Mouse (Mus musculus): ENCODE data around the gene Onecut1.

- no peak for TF ChIP-seq CHD2 (IDR thresholded peaks at IDR 0.05; ENCODE audit: low read depth, low read length)
- TF ChIP-seq MAFK (IDR thresholded peaks at IDR 0.05; ENCODE audit: insufficient read depth, low read depth, low read length), result no peak
These were observed 13.1 kb upstream of the Onecut1 start for GRCm38 (mm10) chr9:74848411-74849194.

All from ES-E14 (cell line).